9 mouse cellular contexts compared by ENCODE assay signal in the genomic region with DNA sequence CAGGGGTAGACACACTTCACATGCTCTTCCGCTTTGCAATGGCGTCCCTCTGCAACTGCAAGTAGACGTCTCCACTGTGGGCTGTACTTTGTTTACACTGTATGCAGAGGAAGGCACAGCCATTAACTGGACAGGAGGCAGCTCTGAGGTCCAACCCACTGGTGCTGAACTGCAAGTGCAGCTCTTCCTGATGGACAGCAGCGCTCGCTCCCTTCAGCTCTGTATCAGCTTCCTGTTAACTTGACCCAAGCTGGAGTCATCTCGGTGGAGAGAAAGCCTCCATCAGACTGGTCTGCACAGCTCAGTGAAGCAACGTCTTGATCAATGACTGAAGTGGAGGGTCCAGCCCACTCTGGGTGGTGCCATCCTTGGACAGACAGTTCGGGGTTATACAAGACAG. TPM values are rescaled to one million over a fixed set of nuclear protein-coding genes. Genes with fewer than 3 reads are reported as not detected.
DNase-seq lines count a peak whose midpoint lies in the region; ATAC-seq lines count a peak whose summit lies in the region.
"Had no signal": no experiment of that assay in that cellular context is flagged by ENCODE, and none has a peak within 500 bp of the region (broad histone marks: within the 10 kb centered on the region; RNA-seq: fewer than 3 reads in every experiment).

No protein-coding gene starts in this region.

- no peaks in the 10 kb centered on the region for H3K36me3 ChIP-seq in heart, embryonic 12.5 days
- H3K36me3 ChIP-seq in megakaryocyte, embryonic 14.5 days (replicated peaks; ENCODE audit: low read length): no peaks in the 10 kb centered on the region
- H3K36me3 ChIP-seq in liver, embryonic 11.5 days (ENCODE audit: control insufficient read depth, insufficient read depth, low read length): no peaks in the 10 kb centered on the region

- intact Hi-C loops in heart, postnatal 36 days (cut with DNase I): no loop called here

- no peak overlapping the region for H3K27ac ChIP-seq in heart, embryonic 12.5 days (ENCODE audit: poor library complexity, severe bottlenecking)
- H3K27ac ChIP-seq in liver, embryonic 11.5 days (ENCODE audit: low read depth, low read length): no peak overlapping the region

- 41% methylated on average over 8 of the region's 8 CpGs for WGBS in heart, embryonic 12.5 days
- WGBS in liver, embryonic 11.5 days: 48% methylated on average over 8 of the region's 8 CpGs

- H3K4me2 ChIP-seq in heart, embryonic 12.5 days: no peak overlapping the region
- H3K4me2 ChIP-seq in liver, embryonic 11.5 days: no peak overlapping the region

- peaks cover 54% of the 10 kb centered on the region for H3K4me1 ChIP-seq in heart, embryonic 12.5 days (replicated peaks)
- H3K4me1 ChIP-seq in megakaryocyte, embryonic 14.5 days: peaks cover 72% of the 10 kb centered on the region
- peaks cover 40% of the 10 kb centered on the region for H3K4me1 ChIP-seq in liver, embryonic 11.5 days (replicated peaks; ENCODE audit: control insufficient read depth, insufficient read depth, low read length)

- no peak overlapping the region for H3K9ac ChIP-seq in heart, embryonic 12.5 days
- no peak overlapping the region for H3K9ac ChIP-seq in liver, embryonic 11.5 days (ENCODE audit: low read depth, low read length)

- H3K27me3 ChIP-seq in heart, embryonic 12.5 days (replicated peaks): no peaks in the 10 kb centered on the region
- no peaks in the 10 kb centered on the region for H3K27me3 ChIP-seq in megakaryocyte, embryonic 14.5 days (replicated peaks)
- H3K27me3 ChIP-seq in liver, embryonic 11.5 days (replicated peaks; ENCODE audit: control insufficient read depth, insufficient read depth, low read length): no peaks in the 10 kb centered on the region

- H3K9me3 ChIP-seq in heart, embryonic 12.5 days (replicated peaks): no peaks in the 10 kb centered on the region
- H3K9me3 ChIP-seq in megakaryocyte, embryonic 14.5 days: no peaks in the 10 kb centered on the region
- no peaks in the 10 kb centered on the region for H3K9me3 ChIP-seq in liver, embryonic 11.5 days (ENCODE audit: control insufficient read depth, low read length)

- ATAC-seq in heart, embryonic 12.5 days (ENCODE audit: insufficient number of reproducible peaks, low FRiP score): peak; percentile 48; the same call in 1 of the 2 replicates
- ATAC-seq in megakaryocyte, adult 5-6 weeks (ENCODE audit: poor library complexity, severe bottlenecking): no peak
- 0 out of 2 replicates have a peak, but pooled peaks have one; percentile 65 for ATAC-seq in liver, embryonic 11.5 days (replicated peaks; ENCODE audit: low FRiP score)

- no peak for DNase-seq in heart, postnatal 36 days
- DNase-seq in liver, embryonic 11.5 days (ENCODE audit: low spot score): no peak
- peak; percentile 43 for DNase-seq in yolk sac, embryonic 10.5 days (ENCODE audit: low spot score)
- DNase-seq in spleen, adult 18-20 months: no peak
- DNase-seq in urinary bladder, postnatal 25 days (ENCODE audit: low spot score): no peak
- DNase-seq: thymus, postnatal 14 days had no signal

- no peak overlapping the region for H3K4me3 ChIP-seq in heart, embryonic 12.5 days
- H3K4me3 ChIP-seq in megakaryocyte, embryonic 14.5 days (replicated peaks): peak overlapping the region; percentile 2
- no peak overlapping the region for H3K4me3 ChIP-seq in liver, embryonic 11.5 days (ENCODE audit: low read depth, low read length)

RNA-seq across cellular contexts. Expression of a gene that starts 57.6 kb away (rescaled TPM):
- 7.2 and 9.5 TPM in 2 replicates for polyA plus RNA-seq in heart, embryonic 12.5 days (2016; fragmentation: Nextera tagmentation; extraction: Ambion mirVana)
- total RNA-seq in heart, postnatal 36 days (2021): 10 to 100 TPM; 12.2 to 15.5 TPM
- polyA plus RNA-seq in megakaryocyte, embryonic 14.5 days (2012; ENCODE audit: insufficient read depth, low replicate concordance): 5.9 and 21.5 TPM in 2 replicates
- 5.4 and 6.6 TPM in 2 replicates for total RNA-seq in megakaryocyte, adult 5-6 weeks (2015)
- 5.1 and 7.4 TPM in 2 replicates for total RNA-seq in megakaryocyte, adult 5-6 weeks (2017)
- 4.1 and 4.7 TPM in 2 replicates for polyA plus RNA-seq in liver, embryonic 11.5 days (2014; fragmentation: Nextera tagmentation; extraction: Ambion mirVana)
